Mouse (Mus musculus): Measurements from ENCODE around the gene Cdkal1.

The Cdkal1 gene

DNA sequence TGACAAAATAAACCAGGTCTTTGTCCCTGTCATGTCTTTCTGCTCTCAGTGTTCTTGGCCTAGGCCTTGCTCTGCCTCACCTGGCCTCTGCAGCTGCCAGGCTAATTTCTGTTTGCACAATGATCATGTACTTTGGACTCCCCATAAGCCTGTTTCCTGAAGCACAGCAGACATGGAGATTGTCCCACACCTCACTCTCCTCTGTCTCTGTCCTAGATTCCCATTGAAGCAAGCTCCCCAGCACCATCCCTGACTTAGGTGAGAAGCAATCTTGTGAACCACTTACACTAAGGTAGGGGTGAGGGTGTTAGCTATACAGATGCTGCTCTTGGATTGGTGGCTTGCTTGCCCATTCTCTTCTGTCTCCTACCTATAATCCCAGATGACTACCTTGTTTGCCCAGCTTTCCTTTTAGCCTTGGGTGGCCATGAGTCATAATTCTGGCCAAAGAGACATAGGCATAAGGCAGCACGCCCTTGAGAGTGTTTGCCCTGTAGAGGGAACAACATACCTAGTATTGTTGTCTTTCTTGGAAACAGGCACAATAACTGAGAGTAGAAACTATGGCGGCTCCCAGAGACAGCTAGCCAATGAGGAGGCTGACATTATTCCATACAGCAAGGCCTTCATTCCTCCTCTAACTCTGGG is 692.5 kb downstream of the Cdkal1 start:
- DNase-seq, result no peak

DNA sequence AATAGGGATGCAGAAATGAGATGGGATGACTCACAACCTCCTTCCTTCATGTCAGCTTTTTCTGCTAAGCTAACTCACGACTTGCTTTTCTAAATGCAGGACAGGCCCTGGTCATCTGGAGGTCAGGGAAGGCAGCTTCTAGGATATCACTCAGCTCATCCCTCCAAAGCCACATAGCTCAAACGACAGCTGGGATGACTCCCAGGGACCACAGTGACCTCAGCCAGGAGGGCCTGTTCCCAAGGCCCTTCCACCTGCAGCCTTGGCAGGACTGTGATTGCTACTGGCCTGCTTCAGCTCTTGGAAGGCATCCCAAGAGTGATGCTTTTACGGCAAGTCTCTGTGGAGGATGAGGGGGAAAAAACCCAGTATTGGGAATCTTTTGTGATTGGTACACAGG is 693.0 kb downstream of the Cdkal1 start:
- DNase-seq, result no peak

DNA sequence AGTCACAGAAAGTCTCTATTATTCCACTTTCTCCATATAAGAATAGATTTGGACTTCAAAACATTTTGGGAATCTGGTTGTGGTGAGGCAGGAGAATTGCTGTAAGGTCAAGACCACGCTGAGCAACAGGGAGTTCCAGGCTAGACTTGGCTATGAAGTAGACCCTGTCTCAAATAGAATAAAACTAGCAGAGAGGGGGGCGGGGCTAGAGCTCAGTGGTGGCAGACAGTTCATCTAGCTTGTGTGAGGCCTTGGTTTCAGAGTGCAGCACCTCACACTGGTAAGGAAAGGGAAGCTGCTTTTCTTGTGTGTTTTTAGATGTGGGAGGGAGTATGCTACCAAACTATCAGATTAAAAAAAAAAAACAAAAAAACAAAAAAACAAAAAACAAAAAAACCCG is 694.0 kb downstream of the Cdkal1 start:
- DNase-seq, result no peak

DNA sequence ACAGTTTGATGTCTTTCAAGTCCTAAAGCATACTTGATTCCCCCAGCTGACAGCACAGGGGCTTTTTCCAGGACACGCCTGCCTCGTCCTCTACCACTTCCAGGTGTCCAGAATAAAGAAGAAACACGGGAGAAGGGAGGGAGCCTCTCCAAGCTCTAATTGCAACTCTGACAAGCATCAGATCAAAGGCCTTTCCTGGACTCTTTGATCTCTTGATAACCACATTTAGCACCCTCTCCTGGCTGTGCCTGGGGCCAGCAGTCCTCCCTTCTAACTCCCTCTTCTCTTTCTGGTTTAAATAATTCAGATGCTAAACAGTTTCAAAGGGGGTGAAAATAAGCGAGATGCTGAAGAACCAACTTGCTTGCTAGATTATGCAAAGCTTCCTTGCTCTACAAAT is 698.8 kb downstream of the Cdkal1 start:
- DNase-seq, result no peak

DNA sequence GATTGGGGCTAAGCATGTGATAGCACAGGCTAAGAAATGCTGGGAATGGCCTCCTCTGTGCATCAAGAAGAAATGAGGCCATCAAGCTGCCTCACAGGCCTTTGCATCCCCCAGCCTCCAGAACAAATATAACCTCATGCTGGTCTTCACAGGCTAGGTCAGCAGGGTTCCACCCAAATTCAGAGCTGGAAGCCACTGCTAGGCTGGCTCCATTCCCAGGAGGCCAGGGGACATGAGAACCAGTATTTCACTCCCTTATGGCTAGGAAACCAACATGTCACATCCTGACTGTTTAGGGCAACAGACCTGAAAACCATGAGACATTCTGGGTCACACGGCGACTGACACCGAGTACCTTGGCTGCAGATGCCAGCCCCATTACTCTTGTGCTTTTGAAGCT is 700.2 kb downstream of the Cdkal1 start:
- DNase-seq, result peak; percentile 60

DNA sequence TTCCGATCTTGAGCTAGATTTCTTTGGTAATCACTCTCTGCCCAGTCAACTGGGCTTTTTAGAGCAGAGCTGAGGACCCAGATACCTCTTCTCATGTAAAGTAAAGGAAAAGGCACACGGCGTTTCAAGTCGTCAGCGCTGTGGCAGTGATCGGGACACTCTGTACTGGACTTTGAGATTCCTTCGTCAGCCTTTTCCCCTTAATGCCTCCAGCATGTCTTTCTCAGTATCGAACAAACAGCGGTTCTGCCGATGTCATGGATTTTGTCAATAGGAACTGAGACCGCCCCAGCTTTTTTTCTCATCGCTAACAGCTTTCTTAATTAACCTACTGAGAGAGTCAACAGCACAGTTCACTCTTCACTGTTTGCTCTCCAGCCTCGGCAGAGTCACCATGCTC is 705.4 kb downstream of the Cdkal1 start:
- no peak for DNase-seq

DNA sequence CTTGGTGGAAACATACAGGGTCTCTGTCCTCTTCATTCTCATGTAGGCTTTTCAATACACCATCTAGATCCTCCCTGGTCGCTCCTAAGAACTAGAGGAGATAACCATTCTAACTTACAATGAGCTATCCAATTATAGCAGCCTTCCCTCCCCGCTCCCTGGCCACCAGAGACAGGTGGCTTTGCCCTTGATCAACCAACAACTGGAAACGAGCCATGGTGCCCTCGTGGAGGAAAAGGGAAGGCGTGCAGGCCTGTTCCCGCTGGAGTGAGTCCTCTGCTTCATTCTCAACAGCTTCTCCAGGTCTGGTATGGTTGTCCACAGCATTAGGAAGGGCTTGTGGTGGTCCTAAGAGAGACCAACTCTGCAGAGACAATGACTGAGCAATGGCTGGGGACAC is 706.1 kb downstream of the Cdkal1 start:
- DNase-seq, result no peak

DNA sequence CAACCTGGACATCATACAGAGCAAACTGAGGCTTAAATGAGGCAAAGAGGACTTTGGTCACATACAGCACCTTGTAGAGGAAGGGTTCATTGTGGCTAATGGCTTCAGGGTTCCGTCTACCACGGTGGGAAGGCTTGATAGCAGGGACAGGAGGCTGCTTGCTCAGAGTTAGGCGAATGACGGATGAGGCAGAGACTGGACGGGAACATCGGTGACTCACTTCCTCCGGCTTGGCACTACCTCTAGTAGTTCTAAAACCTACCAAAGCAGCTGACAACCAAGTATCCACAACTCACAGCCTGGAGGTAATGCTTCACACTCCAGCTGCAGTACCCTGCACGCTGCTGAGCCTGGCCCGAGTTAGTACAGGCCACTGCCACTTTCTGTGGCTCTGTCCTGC is 706.9 kb downstream of the Cdkal1 start:
- no peak for DNase-seq
